Mouse (Mus musculus): ENCODE data around the gene Ggt6. TPM values are rescaled to one million over a fixed set of nuclear protein-coding genes. Genes with fewer than 3 reads are reported as not detected.

Gene Ggt6
- total and polyA plus RNA-seq, 3 experiments = 0.13 to 0.19 TPM; not detected in 1

DNA sequence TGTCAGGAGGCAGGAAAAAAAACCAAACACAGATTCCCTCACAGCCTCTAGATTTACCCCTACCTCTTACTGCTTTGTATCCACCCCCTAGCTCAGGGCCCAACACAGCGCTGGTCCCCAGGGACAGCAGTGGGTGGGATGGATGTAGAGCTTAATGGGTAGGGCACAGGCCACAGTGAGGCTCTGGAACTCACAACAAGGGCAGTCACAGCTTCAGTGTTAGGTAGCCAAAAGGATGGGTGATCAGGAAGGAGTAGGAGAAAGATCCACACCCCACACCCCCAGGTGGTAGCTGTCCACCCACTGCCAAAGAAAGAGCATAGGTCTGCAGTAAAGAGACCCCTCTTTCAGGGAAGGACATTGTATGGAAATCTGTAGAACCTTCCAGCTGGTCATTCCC lies 42.3 kb downstream of the Ggt6 start:
- DNase-seq (ENCODE audit: extremely low read depth) = no peak
- dilution Hi-C loops (cut with MboI; ENCODE audit: extremely low pct_ligation_motif_present, extremely low pct_unique_long_range_greater_than_20kb, low sequenced_read_pairs) = no loop called here
- no peak for TF ChIP-seq PAX5 (IDR thresholded peaks at IDR 0.05; ENCODE audit: low read length)
- no peak for TF ChIP-seq JUN (IDR thresholded peaks at IDR 0.05; ENCODE audit: insufficient read depth, low read depth, low read length)
- TF ChIP-seq NELFE (IDR thresholded peaks at IDR 0.05; ENCODE audit: low read depth, low read length) = no peak
- no peak for TF ChIP-seq MAZ (IDR thresholded peaks at IDR 0.05; ENCODE audit: low read depth, low read length)
- no peak for TF ChIP-seq KAT2A (IDR thresholded peaks at IDR 0.05; ENCODE audit: insufficient replicate concordance, low read length)
- no peak for TF ChIP-seq EP300 (IDR thresholded peaks at IDR 0.05; ENCODE audit: low read length)
- TF ChIP-seq MAFK (IDR thresholded peaks at IDR 0.05; ENCODE audit: insufficient replicate concordance, low read length) = no peak
- no peak for TF ChIP-seq ZKSCAN1 (IDR thresholded peaks at IDR 0.05; ENCODE audit: borderline replicate concordance, low read depth, low read length)
- no peak for TF ChIP-seq SIN3A (IDR thresholded peaks at IDR 0.05; ENCODE audit: low read length)
- TF ChIP-seq HCFC1 (IDR thresholded peaks at IDR 0.05; ENCODE audit: low read depth, low read length) = no peak
- TF ChIP-seq TBP (conservative IDR thresholded peaks at IDR 0.05; ENCODE audit: low read depth, low read length) = no peak
- no peak for TF ChIP-seq ETS1 (conservative IDR thresholded peaks at IDR 0.05; ENCODE audit: low read depth, low read length)
- TF ChIP-seq GABPA (IDR thresholded peaks at IDR 0.05; ENCODE audit: insufficient replicate concordance, low read depth, low read length) = no peak
- no peak for TF ChIP-seq MYC (IDR thresholded peaks at IDR 0.05; ENCODE audit: low read depth, low read length)
- H3K9ac ChIP-seq (ENCODE audit: insufficient read depth, low read depth) = no peak overlapping the region
- H3K27ac ChIP-seq (ENCODE audit: insufficient read depth, low read depth) = no peak overlapping the region
- H3K4me3 ChIP-seq (replicated peaks in 1 of 3; ENCODE audit: low read depth in 2 of 3, low read length in 2 of 3, poor library complexity in 1 of 3) = no peak overlapping the region
- H3K9me3 ChIP-seq (replicated peaks; ENCODE audit: low read length) = no peaks in the 10 kb centered on the region
- in situ Hi-C loops (cut with MboI; ENCODE audit: low pct_ligation_motif_present, low pct_unique_long_range_greater_than_20kb, low sequenced_read_pairs) = no loop called here
- H3K27me3 ChIP-seq (replicated peaks) = peaks cover 14% of the 10 kb centered on the region
- peaks cover 0 to 3% of the 10 kb centered on the region in 2 experiments; a peak in 1 of 4 replicates for H3K4me1 ChIP-seq (ENCODE audit: control insufficient read depth in 1 of 2, insufficient read depth in 2 of 2)
- no peak overlapping the region for H3K4me2 ChIP-seq (ENCODE audit: insufficient read depth, low read depth, poor library complexity, severe bottlenecking)
- H3K36me3 ChIP-seq (replicated peaks in 1 of 2; ENCODE audit: control insufficient read depth in 1 of 2, insufficient read depth in 1 of 2, low read length in 1 of 2) = no peaks in the 10 kb centered on the region
- H3K79me2 ChIP-seq (replicated peaks; ENCODE audit: control insufficient read depth, extremely low read depth, insufficient read depth, poor library complexity, severe bottlenecking) = no peaks in the 10 kb centered on the region

- in situ Hi-C loops (cut with MboI; ENCODE audit: low pct_ligation_motif_present, low pct_unique_long_range_greater_than_20kb, low sequenced_read_pairs) = no loop called here
- no peak overlapping the region for H3K4me2 ChIP-seq (ENCODE audit: insufficient read depth, low read depth, poor library complexity, severe bottlenecking)
- no peaks in the 10 kb centered on the region for H3K79me2 ChIP-seq (replicated peaks; ENCODE audit: control insufficient read depth, extremely low read depth, insufficient read depth, poor library complexity, severe bottlenecking)
- no peak overlapping the region for H3K4me3 ChIP-seq (replicated peaks in 1 of 3; ENCODE audit: low read depth in 2 of 3, low read length in 2 of 3, poor library complexity in 1 of 3)
- dilution Hi-C loops (cut with MboI; ENCODE audit: extremely low pct_ligation_motif_present, extremely low pct_unique_long_range_greater_than_20kb, low sequenced_read_pairs) = no loop called here
- H3K9ac ChIP-seq (ENCODE audit: insufficient read depth, low read depth) = no peak overlapping the region
- no peak overlapping the region for H3K27ac ChIP-seq (ENCODE audit: insufficient read depth, low read depth)
- DNase-seq (ENCODE audit: extremely low read depth) = no peak
- no peak for TF ChIP-seq MXI1 (IDR thresholded peaks at IDR 0.05; ENCODE audit: low read depth, low read length)
- TF ChIP-seq TCF12 (IDR thresholded peaks at IDR 0.05; ENCODE audit: low read depth, low read length) = no peak
- no peak for TF ChIP-seq RCOR1 (conservative IDR thresholded peaks at IDR 0.05; ENCODE audit: low read depth, low read length)
- TF ChIP-seq ELF1 (IDR thresholded peaks at IDR 0.05; ENCODE audit: low read depth, low read length) = no peak
- TF ChIP-seq GABPA (IDR thresholded peaks at IDR 0.05; ENCODE audit: insufficient replicate concordance, low read depth, low read length) = no peak
- no peak for TF ChIP-seq CHD1 (IDR thresholded peaks at IDR 0.05; ENCODE audit: low read depth, low read length)
- H3K27me3 ChIP-seq (replicated peaks) = peaks cover 17% of the 10 kb centered on the region
- H3K4me1 ChIP-seq (ENCODE audit: control insufficient read depth in 1 of 2, insufficient read depth in 2 of 2) = peaks cover 0 to 3% of the 10 kb centered on the region in 2 experiments; a peak in 1 of 4 replicates
- no peaks in the 10 kb centered on the region for H3K36me3 ChIP-seq (replicated peaks in 1 of 2; ENCODE audit: control insufficient read depth in 1 of 2, insufficient read depth in 1 of 2, low read length in 1 of 2)
- no peaks in the 10 kb centered on the region for H3K9me3 ChIP-seq (replicated peaks; ENCODE audit: low read length)
Observed at GRCm38 (mm10) chr11:72478228-72478627, 42.9 kb downstream of the Ggt6 start.
